Mouse (Mus musculus) spleen, adult 2 months (tissue): Measurements from ENCODE around the gene Mb21d2. TPM values are rescaled to one million over a fixed set of nuclear protein-coding genes. Genes with fewer than 3 reads are reported as not detected.

Source experiments
- DNase-seq, 2 experiments: peaks; one replicate each; pipeline versions ENCODE4 v3.0.0 to v3.0.0-alpha.2; 2012 to 2021; ENCODE audit warnings: low spot score in 2 of 2, low read depth in 1 of 2
- H3K27ac ChIP-seq: fragments of 200-500 bp; 2 replicates; pipeline ENCODE4 v1.5.1; 2012; ENCODE audit warnings: low read length, inconsistent platforms; ENCODE audit not compliant: insufficient read depth
- H3K27me3 ChIP-seq: fragments of 200-500 bp; 2 replicates; pipeline ENCODE4 v1.6.1; 2012; ENCODE audit warnings: mild to moderate bottlenecking, moderate library complexity, low read length, inconsistent platforms; ENCODE audit not compliant: control insufficient read depth, insufficient read depth
- H3K36me3 ChIP-seq: fragments of 200-500 bp; 2 replicates; pipeline ENCODE4 v1.6.1; 2012; ENCODE audit warnings: mild to moderate bottlenecking, low read length, inconsistent platforms; ENCODE audit not compliant: control insufficient read depth, insufficient read depth
- H3K4me1 ChIP-seq: fragments of 200-500 bp; 2 replicates; pipeline ENCODE4 v1.6.1; 2011; ENCODE audit warnings: inconsistent platforms; ENCODE audit not compliant: control insufficient read depth, insufficient read depth, insufficient read length
- H3K4me3 ChIP-seq: fragments of 200-500 bp; 2 replicates; pipeline ENCODE4 v1.5.1; 2011; ENCODE audit warnings: mild to moderate bottlenecking, inconsistent platforms; ENCODE audit not compliant: insufficient read depth, insufficient read length; ENCODE audit errors: extremely low read depth
- CTCF ChIP-seq: fragments of 200-500 bp; IDR thresholded peaks from 2 replicates; pipeline ENCODE4 v1.5.1; 2011; ENCODE audit warnings: mild to moderate bottlenecking, inconsistent platforms; ENCODE audit not compliant: insufficient read depth, insufficient read length, insufficient replicate concordance; ENCODE audit errors: extremely low read depth
- POLR2A ChIP-seq: fragments of 200-500 bp; IDR thresholded peaks from 2 replicates; pipeline ENCODE4 v1.6.1; 2011; ENCODE audit warnings: low read depth, low read length, inconsistent platforms
- WGBS: fragments of 180-500 bp; shearing (Covaris S2); methylation state at CpG from one replicate; pipeline ENCODE4 v1.1.7; 2018; 5-methylcytosine and 5-hydroxymethylcytosine counted together
- polyA plus RNA-seq: library from polyadenylated mRNA; depleted of rRNA; stranded (reverse); fragments of >200 nt; gene quantifications from 2 replicates; pipeline ENCODE4 v1.2.3, GENCODE M21; 2012

The Mb21d2 gene
- polyA plus RNA-seq, 1 experiment, result 1.1 TPM

- no peaks in the 10 kb centered on the region for H3K4me1 ChIP-seq
- H3K27me3 ChIP-seq, result no peaks in the 10 kb centered on the region
- no peak overlapping the region for H3K4me3 ChIP-seq
- TF ChIP-seq CTCF (no peak), POLR2A (no peak)
- H3K27ac ChIP-seq, result no peak overlapping the region
- no peaks in the 10 kb centered on the region for H3K36me3 ChIP-seq
- DNase-seq, result no peak
- WGBS, result 87% methylated on average over 7 of the region's 7 CpGs
Observed at GRCm38 (mm10) chr16:28915362-28915761, 14.1 kb downstream of the Mb21d2 start.

- no peak overlapping the region for H3K27ac ChIP-seq
- H3K4me1 ChIP-seq, result no peaks in the 10 kb centered on the region
- no peaks in the 10 kb centered on the region for H3K27me3 ChIP-seq
- H3K36me3 ChIP-seq, result no peaks in the 10 kb centered on the region
- DNase-seq, result no peak
- no peak overlapping the region for H3K4me3 ChIP-seq
- WGBS, result 88% methylated on average over 1 of the region's 1 CpGs
- TF ChIP-seq CTCF (no peak), POLR2A (no peak)
Observed at GRCm38 (mm10) chr16:28914709-28915108, 14.8 kb downstream of the Mb21d2 start.

- 12% methylated on average over 15 of the region's 15 CpGs for WGBS
- no peak overlapping the region for H3K27ac ChIP-seq
Observed at GRCm38 (mm10) chr16:28911414-28912050, 17.9 kb downstream of the Mb21d2 start.

GRCm38 (mm10) chr16:28906370-28907275 lies 22.9 kb downstream of the Mb21d2 start:
- no peak overlapping the region for H3K27ac ChIP-seq
- no peak overlapping the region for H3K4me3 ChIP-seq
- no peak for TF ChIP-seq CTCF
- no peak for DNase-seq
- 92% methylated on average over 7 of the region's 7 CpGs for WGBS
- H3K36me3 ChIP-seq, result no peaks in the 10 kb centered on the region
- H3K4me1 ChIP-seq, result no peaks in the 10 kb centered on the region
- H3K27me3 ChIP-seq, result no peaks in the 10 kb centered on the region

More at GRCm38 (mm10) chr16:28911414-28912050, 17.9 kb downstream of the Mb21d2 start:
- H3K4me3 ChIP-seq, result no peak overlapping the region
- no peaks in the 10 kb centered on the region for H3K27me3 ChIP-seq
- TF ChIP-seq POLR2A, result no peak
- no peak for TF ChIP-seq CTCF
- no peak for DNase-seq
- H3K4me1 ChIP-seq, result no peaks in the 10 kb centered on the region
- no peaks in the 10 kb centered on the region for H3K36me3 ChIP-seq

GRCm38 (mm10) chr16:28905567-28906289 lies 23.7 kb downstream of the Mb21d2 start:
- no peaks in the 10 kb centered on the region for H3K27me3 ChIP-seq
- no peak overlapping the region for H3K4me3 ChIP-seq
- H3K36me3 ChIP-seq, result no peaks in the 10 kb centered on the region
- no peaks in the 10 kb centered on the region for H3K4me1 ChIP-seq
- 93% methylated on average over 11 of the region's 11 CpGs for WGBS
- TF ChIP-seq POLR2A (no peak), CTCF (no peak)
- no peak overlapping the region for H3K27ac ChIP-seq
- DNase-seq, result no peak

- DNase-seq, result no peak
- Histone ChIP-seq H3K27me3 (no peaks in the 10 kb centered on the region), H3K27ac (no peak overlapping the region), H3K4me1 (no peaks in the 10 kb centered on the region), H3K4me3 (no peak overlapping the region), H3K36me3 (no peaks in the 10 kb centered on the region)
- 89% methylated on average over 14 of the region's 14 CpGs for WGBS
- TF ChIP-seq POLR2A (no peak), CTCF (no peak)
Observed at GRCm38 (mm10) chr16:28902620-28903565, 26.6 kb downstream of the Mb21d2 start.
